Mouse (Mus musculus): Measurements from ENCODE around the gene Msh6. TPM values are rescaled to one million over a fixed set of nuclear protein-coding genes. Genes with fewer than 3 reads are reported as not detected.

Gene Msh6
- 6.0 and 6.4 TPM in 2 replicates for polyA plus RNA-seq (2012; rRNA removed)

DNA sequence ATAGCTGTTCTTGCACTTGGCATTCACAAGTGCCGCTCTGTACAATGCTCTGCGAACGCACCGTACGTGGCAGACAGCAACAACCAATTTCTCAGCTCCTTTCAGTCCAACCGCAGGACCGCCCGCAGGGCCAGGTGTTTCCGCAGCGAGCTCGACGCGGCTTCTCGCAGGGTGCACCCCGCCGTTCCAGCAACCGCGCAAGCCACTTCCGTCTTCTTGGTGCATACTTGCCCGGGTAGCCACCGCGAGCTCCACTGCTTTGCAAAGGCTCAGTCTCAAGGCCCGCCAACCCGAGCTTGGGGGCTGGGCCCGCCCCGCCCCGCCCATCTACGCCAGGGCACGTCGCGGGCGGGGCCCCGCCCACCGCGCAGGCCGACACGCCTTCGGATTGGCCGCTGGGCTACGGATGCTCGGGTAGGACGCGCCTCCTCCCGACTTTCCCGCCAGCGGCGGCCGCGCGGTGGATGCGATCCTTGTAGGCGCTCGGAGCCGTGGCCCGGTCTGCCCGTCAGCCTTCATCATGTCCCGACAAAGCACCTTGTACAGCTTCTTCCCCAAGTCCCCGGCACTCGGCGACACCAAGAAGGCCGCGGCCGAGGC lies at the start of gene Msh6:
Gene Msh6, plus strand, starts transcription at position 434 of the 600 bp plus-strand sequence.

Other genes starting within 250 kb of the Msh6 start
- gene Kcnk12, start 177.1 kb upstream of the Msh6 start, polyA plus RNA-seq (2012; rRNA removed) = 0.49 and 0.85 TPM in 2 replicates
- gene Rpl36-ps4, start 54.1 kb upstream of the Msh6 start, polyA plus RNA-seq (2012; rRNA removed) = not detected in 2 replicates
- 8.9 and 11.4 TPM in 2 replicates for gene Fbxo11, start 90.2 kb downstream of the Msh6 start, polyA plus RNA-seq (2012; rRNA removed)